Mouse (Mus musculus): ENCODE measurements at regions not wholly inside any gene's neighbourhood (a gene's known extent, or its start where the extent isn't known, plus 50 kb on each side); places are given as distances from the start of the nearest gene placed in this dataset.

GRCm38 (mm10) chr9:61263335-61263734 lies 108.8 kb upstream of the Tle3 start:
- no peak for DNase-seq (ENCODE audit: low spot score)

DNA sequence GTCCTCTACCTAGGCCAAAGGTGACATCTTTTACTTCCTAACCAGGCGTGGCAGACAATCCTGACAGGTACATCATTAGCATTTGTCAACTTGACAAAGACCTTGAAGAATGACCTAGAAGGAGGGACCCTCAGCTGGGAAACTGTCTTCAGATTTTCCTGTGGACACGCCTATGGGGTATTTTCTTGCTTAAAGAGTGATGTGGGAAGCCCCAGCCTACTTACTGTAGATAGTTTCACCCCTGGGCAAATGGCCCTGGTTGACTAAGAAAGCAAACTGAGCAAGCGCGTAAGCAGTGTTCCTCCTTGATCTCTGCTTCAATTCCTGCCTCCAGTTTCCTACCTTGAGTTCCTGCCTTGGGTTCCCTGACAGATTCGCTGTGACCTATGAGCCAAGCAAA lies 106.7 kb upstream of the Tle3 start:
- no peak for DNase-seq (ENCODE audit: low spot score)

- DNase-seq (ENCODE audit: low spot score): no peak
Measured at GRCm38 (mm10) chr9:61266992-61267391, 105.2 kb upstream of the Tle3 start.

DNA sequence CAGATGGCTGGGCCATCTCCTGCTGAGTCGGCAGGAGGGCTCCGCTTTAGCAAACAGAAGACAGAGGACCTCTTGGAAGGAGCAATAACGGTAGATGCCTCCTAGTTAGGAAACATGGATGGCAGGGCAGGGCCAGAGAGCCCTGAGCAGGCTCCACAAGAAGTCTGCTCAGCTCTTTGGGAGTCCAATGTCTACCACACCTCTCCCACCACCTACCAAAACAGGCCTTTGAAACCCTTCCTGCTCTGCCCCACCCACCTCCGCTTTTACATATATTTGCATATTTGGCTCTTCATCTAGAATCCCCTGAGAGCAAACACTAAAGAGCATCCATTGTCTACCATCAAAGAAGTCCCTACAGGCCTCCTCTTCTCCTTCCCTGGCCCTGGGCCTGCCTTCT lies 104.6 kb upstream of the Tle3 start:
- no peak for DNase-seq (ENCODE audit: low spot score)

GRCm38 (mm10) chr9:61268162-61268561 lies 104.0 kb upstream of the Tle3 start:
- no peak for DNase-seq (ENCODE audit: low spot score)

DNA sequence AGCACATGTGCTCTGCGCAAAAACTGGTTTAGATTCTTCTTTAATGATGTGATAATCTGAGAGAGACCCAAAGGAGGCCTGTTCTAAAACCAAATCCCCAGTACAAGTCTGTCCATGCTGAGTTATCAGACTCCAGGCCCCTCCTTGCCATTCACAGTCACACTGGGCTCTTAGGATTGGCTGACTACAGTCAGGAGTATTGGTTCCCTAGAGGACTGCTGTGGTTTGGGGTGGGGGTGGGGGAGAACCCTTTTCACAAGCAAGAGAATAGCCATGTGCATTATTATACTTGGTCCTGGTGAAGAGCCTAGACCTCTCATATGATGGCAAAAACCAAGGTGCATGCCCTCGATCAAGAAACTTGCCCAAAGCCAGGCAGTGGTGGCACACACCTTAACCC lies 103.5 kb upstream of the Tle3 start:
- no peak for DNase-seq (ENCODE audit: low spot score)

- no peak for DNase-seq (ENCODE audit: low spot score)
Measured at GRCm38 (mm10) chr9:61269151-61269870, 102.9 kb upstream of the Tle3 start.

GRCm38 (mm10) chr9:61271243-61271642 lies 100.9 kb upstream of the Tle3 start:
- no peak for DNase-seq (ENCODE audit: low spot score)

GRCm38 (mm10) chr9:61271769-61272352 lies 100.3 kb upstream of the Tle3 start:
- no peak for DNase-seq (ENCODE audit: low spot score)

GRCm38 (mm10) chr9:61274020-61274419 lies 98.1 kb upstream of the Tle3 start:
- no peak for DNase-seq (ENCODE audit: low spot score)

DNA sequence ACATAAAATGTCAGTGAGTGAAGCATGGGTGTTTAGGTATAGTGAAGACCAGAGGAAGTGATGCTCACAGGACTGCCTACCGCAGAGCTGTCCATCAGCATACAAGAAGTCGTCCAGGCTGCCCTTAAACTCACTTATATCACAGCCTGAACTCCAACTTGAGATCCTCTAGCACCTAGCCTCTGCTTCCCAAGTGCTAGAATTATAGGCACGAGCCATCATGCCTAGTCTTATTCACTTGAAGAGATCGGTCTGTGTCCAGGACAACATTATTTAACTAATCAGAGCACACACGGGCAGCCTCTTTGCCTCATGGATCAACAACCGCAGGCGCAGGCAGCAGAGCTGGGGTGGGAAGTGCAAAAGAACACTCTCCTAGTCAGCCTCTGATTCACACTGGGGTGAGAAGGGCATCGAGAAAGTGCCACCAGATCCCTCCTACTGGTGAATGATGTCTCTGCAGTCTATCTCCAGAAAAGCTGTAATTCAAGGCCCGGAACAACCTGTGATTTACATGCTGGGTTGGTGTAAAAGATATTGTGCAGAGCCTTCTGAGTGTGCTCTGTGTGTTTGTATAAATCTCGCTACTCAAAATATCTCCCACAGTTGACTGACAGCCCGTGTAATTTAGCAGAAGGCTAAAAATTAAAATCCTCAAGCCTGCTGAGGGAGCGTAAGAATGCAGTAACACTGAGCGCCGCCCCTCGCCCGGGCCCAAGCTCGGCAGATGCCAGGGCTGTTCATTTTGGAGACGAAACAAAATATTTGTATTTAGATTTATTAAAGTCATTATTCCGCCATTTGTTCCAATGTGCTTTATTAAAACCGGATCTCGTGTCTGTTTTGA lies 94.6 kb upstream of the Tle3 start:
- DNase-seq (ENCODE audit: low spot score): no peak

DNA sequence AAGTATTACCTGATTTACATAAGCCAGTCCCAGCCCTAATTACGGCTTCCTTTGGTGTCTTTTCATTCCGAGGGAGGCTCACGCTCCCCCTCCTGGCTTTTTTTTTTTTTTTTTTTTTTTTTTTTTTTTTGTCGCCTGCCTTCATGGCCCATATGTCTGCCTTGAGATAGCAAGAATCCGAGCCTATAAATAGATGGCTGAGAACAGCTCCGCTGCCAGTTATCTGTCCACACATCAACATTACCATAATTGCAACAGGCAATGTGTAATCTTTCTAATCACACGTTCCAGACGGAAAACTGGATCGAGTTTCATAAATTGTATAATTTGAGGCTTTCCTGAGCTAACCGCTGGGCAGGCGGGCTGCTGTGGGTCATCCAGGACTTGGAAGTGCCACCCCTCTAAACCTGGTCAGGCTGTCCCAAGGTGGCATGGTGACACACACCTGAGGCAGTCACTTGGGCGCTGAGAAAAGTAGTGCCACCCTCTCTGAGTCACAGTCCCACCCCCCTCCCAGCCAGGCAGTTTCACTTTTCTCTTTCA lies 93.9 kb upstream of the Tle3 start:
- no peak for DNase-seq (ENCODE audit: low spot score)

DNA sequence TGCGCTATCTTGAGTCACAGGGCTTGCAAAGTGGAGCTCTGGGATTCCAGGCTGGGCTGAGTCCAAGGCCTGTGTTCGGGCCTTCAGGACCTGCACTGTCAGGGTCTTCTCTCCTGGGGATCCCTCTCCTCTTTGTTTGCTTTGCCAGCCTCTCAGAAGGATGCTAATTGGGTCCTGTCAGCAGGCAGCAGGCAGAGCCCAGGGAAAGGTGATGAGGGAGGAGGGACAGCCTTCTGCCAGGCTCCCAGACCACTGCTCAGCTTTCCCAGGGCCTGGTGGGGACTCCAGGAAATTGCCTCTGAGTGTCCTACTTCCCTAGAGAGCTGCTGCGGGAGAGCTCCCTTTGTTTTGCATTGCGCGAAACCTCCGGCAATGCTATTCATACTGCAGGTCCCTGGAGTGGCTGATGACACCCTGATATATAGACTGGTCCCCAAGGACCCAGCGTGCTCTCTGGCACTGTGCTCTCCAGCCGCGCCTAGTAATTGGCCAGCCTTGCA lies 93.1 kb upstream of the Tle3 start:
- DNase-seq (ENCODE audit: low spot score): no peak

DNA sequence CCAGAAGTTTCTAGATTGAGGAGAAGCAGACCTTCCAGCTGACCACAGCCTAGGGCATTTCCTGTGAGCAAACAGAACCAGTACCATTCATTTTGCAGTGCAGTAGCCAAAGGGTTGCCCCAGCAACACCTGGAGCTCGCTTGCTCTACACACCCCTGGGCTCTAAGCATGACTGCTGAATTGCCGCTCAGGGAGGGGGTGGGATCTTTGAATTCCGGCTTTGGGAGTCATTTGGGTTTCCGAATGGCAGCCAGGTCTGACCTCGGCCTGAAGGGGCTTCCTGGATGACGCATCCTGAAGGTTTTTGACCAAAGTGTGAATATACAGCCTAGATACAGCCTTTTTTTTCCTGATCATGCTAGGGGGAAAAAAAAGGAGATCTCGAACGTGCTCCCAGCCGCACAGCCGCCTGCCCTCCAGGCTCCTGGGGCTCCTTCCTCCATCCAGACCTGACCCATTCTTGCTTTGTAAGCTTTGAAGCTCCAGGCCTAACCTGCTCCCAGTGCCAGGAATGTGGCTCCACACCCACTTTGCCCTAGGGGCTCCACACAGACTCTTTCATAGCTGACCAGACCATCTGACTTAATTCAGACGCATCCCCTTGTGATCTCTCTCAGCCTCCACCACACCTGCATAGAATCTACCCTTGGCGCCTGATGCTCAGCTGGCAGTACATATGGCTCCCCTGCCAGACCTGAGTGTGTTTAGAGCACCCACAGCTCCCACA lies 91.1 kb upstream of the Tle3 start:
- no peak for DNase-seq (ENCODE audit: low spot score)

- no peak for DNase-seq (ENCODE audit: low spot score)
Measured at GRCm38 (mm10) chr9:61283311-61283710, 88.9 kb upstream of the Tle3 start.

DNA sequence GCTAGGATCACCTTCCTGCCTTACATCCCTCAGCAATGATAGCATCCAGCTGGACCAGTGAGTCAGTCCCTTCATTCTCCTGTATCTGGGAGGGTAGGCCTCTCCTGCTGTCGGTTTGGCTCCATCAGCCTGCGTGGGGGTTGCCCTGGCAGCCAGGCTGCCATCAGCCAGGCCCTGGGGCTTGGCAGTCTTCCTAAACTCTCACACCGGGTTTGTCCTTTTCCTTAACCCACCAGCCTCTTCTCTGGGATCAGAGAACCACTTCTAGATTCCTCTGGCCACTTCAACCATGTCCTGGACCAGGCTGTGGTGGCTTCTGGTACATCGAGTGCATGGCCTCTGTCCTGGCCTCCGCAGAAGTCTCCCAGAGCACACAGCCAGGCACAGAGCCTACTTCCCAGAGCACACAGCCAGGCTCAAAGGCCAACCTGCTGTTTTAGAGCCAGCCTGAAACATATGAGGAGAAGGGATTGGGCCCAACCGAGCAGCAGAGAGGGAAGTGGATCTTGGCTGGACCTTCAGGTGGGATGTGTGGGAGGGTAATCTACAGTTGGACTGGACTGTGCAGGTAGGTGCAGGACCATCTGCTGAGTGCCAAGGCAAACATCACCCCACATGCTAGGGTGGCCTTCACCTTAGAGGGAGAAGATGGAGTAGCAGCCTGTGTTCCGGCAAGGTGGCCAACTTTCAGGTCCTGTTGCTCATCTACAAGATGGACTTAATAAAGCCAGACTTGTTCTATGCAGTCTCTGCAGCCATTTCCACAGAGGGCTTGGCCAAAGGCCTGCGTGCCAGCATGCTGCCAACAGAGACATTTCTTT lies 87.8 kb upstream of the Tle3 start:
- DNase-seq (ENCODE audit: low spot score): no peak

DNA sequence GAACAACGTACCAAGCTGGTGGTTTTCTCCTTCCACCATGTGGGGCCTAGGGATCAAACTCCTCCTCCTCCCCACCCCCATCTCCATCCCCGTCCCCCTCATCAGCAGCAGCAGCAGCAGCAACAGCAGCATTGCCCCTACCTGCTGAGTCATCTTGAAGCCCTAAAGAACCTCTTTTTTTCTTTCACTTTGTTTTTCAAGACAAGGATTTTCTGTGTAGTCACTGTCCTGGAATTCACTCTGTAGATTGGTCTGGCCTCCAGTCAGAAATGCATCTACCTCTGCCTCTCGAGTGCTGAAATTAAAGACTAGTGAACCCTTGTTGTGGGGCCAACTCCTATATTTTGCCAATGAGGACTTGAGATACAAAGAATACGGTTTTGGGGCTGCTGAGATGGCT lies 85.6 kb upstream of the Tle3 start:
- DNase-seq (ENCODE audit: low spot score): no peak

- no peak for DNase-seq (ENCODE audit: low spot score)
Measured at GRCm38 (mm10) chr9:61289117-61289516, 83.0 kb upstream of the Tle3 start.

DNA sequence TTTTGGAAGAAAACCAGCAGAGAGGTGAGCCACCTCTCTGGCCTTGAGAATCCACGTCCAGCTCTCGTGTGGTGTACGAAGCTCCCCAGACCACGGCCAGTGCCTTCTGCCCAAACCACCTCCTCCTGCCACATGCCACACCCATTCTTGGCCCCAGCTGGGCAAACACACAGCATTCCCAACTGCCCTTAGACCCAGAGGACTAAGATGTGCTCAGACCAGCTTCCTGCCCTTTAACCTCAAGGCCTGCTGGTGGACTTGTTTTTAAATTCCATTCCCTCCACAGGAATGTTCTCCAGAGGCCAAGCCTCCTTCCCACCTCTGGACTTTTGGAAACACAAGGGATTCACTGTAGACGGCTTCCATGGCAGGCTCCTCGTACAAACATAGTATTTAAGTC lies 82.5 kb upstream of the Tle3 start:
- DNase-seq (ENCODE audit: low spot score): no peak

DNA sequence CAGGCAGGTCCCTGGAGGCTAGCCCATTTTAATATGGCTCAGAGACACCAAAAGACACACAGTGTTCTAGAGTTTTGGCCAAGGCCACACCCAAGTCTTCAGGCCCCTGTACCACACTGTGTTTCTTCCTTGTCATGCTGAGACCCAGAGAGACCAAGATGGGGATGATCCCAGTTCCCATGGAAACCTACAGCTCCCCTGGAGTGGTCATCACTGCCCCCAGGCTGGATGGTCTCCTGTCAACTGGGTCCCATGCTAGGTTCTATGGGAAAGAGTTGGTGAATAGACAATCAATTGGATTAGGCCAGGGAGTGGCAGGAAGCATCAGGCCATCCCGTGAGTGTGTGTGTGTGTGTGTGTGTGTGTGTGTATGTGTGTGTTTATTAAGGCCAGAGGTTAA lies 80.5 kb upstream of the Tle3 start:
- DNase-seq (ENCODE audit: low spot score): no peak

DNA sequence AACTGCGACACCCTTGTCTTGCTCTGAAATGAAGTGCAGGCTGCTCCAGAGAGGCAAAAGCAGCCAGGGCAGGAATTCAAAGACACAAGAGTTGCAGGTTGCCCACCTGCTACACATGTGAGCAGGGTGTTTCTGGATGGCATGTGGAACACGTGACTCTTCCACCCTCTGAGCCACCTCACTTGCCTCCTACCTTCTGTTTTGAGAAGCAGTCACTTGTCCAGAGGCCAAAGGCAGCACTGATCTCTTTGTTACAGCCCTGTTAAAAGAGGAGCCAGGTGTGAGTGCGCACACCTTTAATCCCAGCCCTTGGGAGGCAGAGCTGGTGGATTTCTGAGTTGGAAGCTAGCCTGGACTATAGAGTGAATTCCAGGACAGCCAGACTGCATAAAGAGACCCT lies 79.7 kb upstream of the Tle3 start:
- DNase-seq (ENCODE audit: low spot score): no peak

Data from testis, postnatal 10 days (tissue).